Mouse (Mus musculus) stomach, postnatal 0 days (tissue): ENCODE measurements around the gene Rplp2. TPM values are rescaled to one million over a fixed set of nuclear protein-coding genes. Genes with fewer than 3 reads are reported as not detected.

ENCODE experiments used
- ATAC-seq: fragments of 200-750 bp; cut with Nextera tagmentation; 2 replicates; pipeline ENCODE4 v1.8.0; 2017; ENCODE audit not compliant: low FRiP score, low TSS enrichment
- DNase-seq: peaks from one replicate; pipeline ENCODE4 v3.0.0-alpha.2; 2016; ENCODE audit warnings: low spot score
- H3K27ac ChIP-seq: fragments of 300-500 bp; sonication (generic); replicated peaks from 2 replicates; pipeline ENCODE4 v1.5.1; 2014; ENCODE audit warnings: mild to moderate bottlenecking, control low read depth
- H3K27me3 ChIP-seq: fragments of 300-500 bp; sonication (generic); 2 replicates; pipeline ENCODE4 v1.6.1; 2014; ENCODE audit warnings: low read length; ENCODE audit not compliant: control insufficient read depth, insufficient read depth
- H3K36me3 ChIP-seq: fragments of 300-500 bp; sonication (generic); 2 replicates; pipeline ENCODE4 v1.6.1; 2014; ENCODE audit warnings: low read length, mixed read lengths; ENCODE audit not compliant: control insufficient read depth, insufficient read depth
- H3K4me1 ChIP-seq: fragments of 300-500 bp; sonication (generic); replicated peaks from 2 replicates; pipeline ENCODE4 v1.6.1; 2014; ENCODE audit warnings: antibody characterized with exemption; ENCODE audit not compliant: control insufficient read depth, insufficient read depth
- H3K4me2 ChIP-seq: fragments of 300-500 bp; sonication (generic); replicated peaks from 2 replicates; pipeline ENCODE4 v1.6.1; 2014; ENCODE audit warnings: low read depth, mild to moderate bottlenecking, control low read depth, moderate library complexity
- H3K4me3 ChIP-seq: fragments of 300-500 bp; sonication (generic); 2 replicates; pipeline ENCODE4 v1.5.1; 2014; ENCODE audit warnings: low read depth, low read length, control low read depth
- H3K9ac ChIP-seq: fragments of 300-500 bp; sonication (generic); 2 replicates; pipeline ENCODE4 v1.6.1; 2014; ENCODE audit warnings: mild to moderate bottlenecking, low read length, control low read depth, mixed read lengths
- H3K9me3 ChIP-seq: fragments of 300-500 bp; sonication (generic); 2 replicates; pipeline ENCODE4 v1.6.1; 2016; ENCODE audit warnings: low read length; ENCODE audit not compliant: control insufficient read depth
- CTCF ChIP-seq: IDR thresholded peaks from 2 replicates; pipeline ENCODE4 v1.5.1; 2016; ENCODE audit warnings: antibody characterized with exemption, low read depth, mild to moderate bottlenecking, moderate library complexity
- EP300 ChIP-seq: optimal IDR thresholded peaks from 2 replicates; pipeline ENCODE3; 2016; ENCODE audit warnings: antibody characterized with exemption
- WGBS: fragments of 180-500 bp; shearing (Covaris S2); extraction: QIAGEN DNeasy Blood & Tissue Kit; methylation state at CpG from one replicate; pipeline ENCODE4 v1.1.7; 2014; 5-methylcytosine and 5-hydroxymethylcytosine counted together
- polyA plus RNA-seq: library from polyadenylated mRNA; unstranded; fragments of >200 nt; fragmentation: Nextera tagmentation; extraction: Ambion mirVana; gene quantifications from 2 replicates; pipeline ENCODE4 v1.2.1, GENCODE M21; 2015

Gene Rplp2
- polyA plus RNA-seq, 1 experiment from 2014 or later = 1,334 TPM

DNA sequence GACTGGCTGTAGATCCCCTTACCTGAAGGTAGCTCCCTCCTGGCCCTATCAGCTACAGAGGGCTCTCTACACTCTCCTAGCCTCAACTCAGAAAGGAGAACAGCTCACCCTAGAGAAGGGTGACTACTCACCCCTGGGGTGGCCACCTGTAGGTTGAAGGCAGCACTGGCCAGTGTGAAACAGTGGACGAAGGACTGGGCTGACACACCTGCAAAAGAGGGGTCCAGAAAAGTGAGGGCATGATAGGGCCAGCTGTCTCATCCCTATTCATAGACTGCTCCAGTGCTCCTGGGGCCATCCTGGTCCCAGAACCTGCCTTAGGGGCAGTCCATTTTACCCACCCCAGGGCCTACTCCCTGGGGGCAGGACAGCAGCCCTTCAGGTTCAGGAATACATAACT is 35.5 kb upstream of the Rplp2 start:
- TF ChIP-seq CTCF = no peak
- TF ChIP-seq EP300 = no peak
- no peak overlapping the region for H3K4me3 ChIP-seq
- no peak overlapping the region for H3K9ac ChIP-seq
- H3K4me1 ChIP-seq = 0 out of 2 replicates have a peak, but pooled peaks cover 3% of the 10 kb centered on the region
- no peak overlapping the region for H3K4me2 ChIP-seq
- no peaks in the 10 kb centered on the region for H3K9me3 ChIP-seq
- ATAC-seq (no peak), DNase-seq (no peak)
- WGBS = 93% methylated on average over 1 of the region's 1 CpGs
- H3K27ac ChIP-seq = no peak overlapping the region
- H3K36me3 ChIP-seq = peaks cover 6% of the 10 kb centered on the region; the same call in 1 of the 2 replicates
- H3K27me3 ChIP-seq = no peaks in the 10 kb centered on the region

DNA sequence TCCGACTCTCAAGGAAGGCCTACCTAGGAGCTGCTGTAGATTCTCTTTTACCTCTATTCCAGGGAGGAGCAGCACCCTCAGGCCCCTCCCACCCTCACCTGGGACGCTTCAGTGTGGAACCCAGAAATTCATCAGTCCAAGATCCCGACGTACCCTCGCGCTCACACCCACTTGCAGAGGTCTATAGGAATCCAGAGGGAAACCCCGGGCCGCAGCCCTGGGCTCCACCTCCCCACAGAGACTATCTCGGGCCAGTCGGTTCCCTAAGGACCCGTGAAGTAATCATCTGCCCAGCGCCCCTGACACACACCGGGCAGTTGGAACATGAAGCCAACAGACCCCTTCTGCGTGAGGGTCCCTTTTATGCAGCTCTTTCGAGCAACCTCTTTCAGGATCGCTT is 33.8 kb upstream of the Rplp2 start:
- H3K9me3 ChIP-seq = no peaks in the 10 kb centered on the region
- peak overlapping the region; percentile 83 for H3K9ac ChIP-seq
- TF ChIP-seq EP300 (no peak), CTCF (no peak)
- H3K4me2 ChIP-seq = peak overlapping the region; percentile 63
- no peaks in the 10 kb centered on the region for H3K27me3 ChIP-seq
- H3K4me3 ChIP-seq = peak overlapping the region; percentile 75
- H3K4me1 ChIP-seq = 0 out of 2 replicates have a peak, but pooled peaks cover 3% of the 10 kb centered on the region
- no peak for DNase-seq
- peak overlapping the region; percentile 70 for H3K27ac ChIP-seq
- ATAC-seq = 0 out of 2 replicates have a peak, but pooled peaks have one; percentile 1
- 4% methylated on average over 16 of the region's 16 CpGs for WGBS
- H3K36me3 ChIP-seq = peaks cover 6% of the 10 kb centered on the region; the same call in 1 of the 2 replicates

GRCm38 (mm10) chr7:141413809-141414584 is 33.2 kb upstream of the Rplp2 start, which contains the start of gene Gatd1:
TSS of gene Gatd1 (minus strand) at chr7:141414136.
- H3K36me3 ChIP-seq = peaks cover 6% of the 10 kb centered on the region; the same call in 1 of the 2 replicates
- H3K4me2 ChIP-seq = peak within 1 kb of the TSS; percentile 67
- H3K9ac ChIP-seq = peak within 1 kb of the TSS; percentile 83
- ATAC-seq = peak; percentile 92
- DNase-seq = peak; percentile 100
- peak within 1 kb of the TSS; percentile 75 for H3K4me3 ChIP-seq
- TF ChIP-seq EP300 (no peak), CTCF (peak; percentile 47; the same call in 1 of the 2 replicates)
- peak within 1 kb of the TSS; percentile 78 for H3K27ac ChIP-seq
- 1% methylated on average over 56 of the region's 56 CpGs for WGBS
- 0 out of 2 replicates have a peak, but pooled peaks cover 3% of the 10 kb centered on the region for H3K4me1 ChIP-seq
- no peaks in the 10 kb centered on the region for H3K27me3 ChIP-seq
- H3K9me3 ChIP-seq = no peaks in the 10 kb centered on the region

GRCm38 (mm10) chr7:141416144-141416841 is 30.9 kb upstream of the Rplp2 start:
- ATAC-seq (peak; percentile 43), DNase-seq (no peak)
- WGBS = 75% methylated on average over 6 of the region's 6 CpGs
- Histone ChIP-seq H3K9me3 (no peaks in the 10 kb centered on the region), H3K9ac (no peak overlapping the region), H3K27ac (no peak overlapping the region), H3K4me2 (no peak overlapping the region), H3K27me3 (no peaks in the 10 kb centered on the region), H3K4me3 (no peak overlapping the region), H3K4me1 (0 out of 2 replicates have a peak, but pooled peaks cover 3% of the 10 kb centered on the region), H3K36me3 (no peaks in the 10 kb centered on the region; the same call in 1 of the 2 replicates)
- no peak for TF ChIP-seq EP300
- TF ChIP-seq CTCF = no peak

- no peaks in the 10 kb centered on the region for H3K9me3 ChIP-seq
- no peak overlapping the region for H3K9ac ChIP-seq
- no peak overlapping the region for H3K4me2 ChIP-seq
- no peak overlapping the region for H3K4me3 ChIP-seq
- DNase-seq (no peak), ATAC-seq (no peak)
- 72% methylated on average over 8 of the region's 8 CpGs for WGBS
- no peaks in the 10 kb centered on the region for H3K36me3 ChIP-seq
- no peaks in the 10 kb centered on the region for H3K27me3 ChIP-seq
- TF ChIP-seq CTCF (peak; percentile 49), EP300 (no peak)
- 0 out of 2 replicates have a peak, but pooled peaks cover 3% of the 10 kb centered on the region for H3K4me1 ChIP-seq
- H3K27ac ChIP-seq = no peak overlapping the region
Measured at GRCm38 (mm10) chr7:141417731-141418681, 29.2 kb upstream of the Rplp2 start.
